Mouse (Mus musculus) ES-Bruce4 (cell line): ENCODE results near the gene Lims1. TPM values are rescaled to one million over a fixed set of nuclear protein-coding genes. Genes with fewer than 3 reads are reported as not detected.

Experiments
- H3K27ac ChIP-seq: 2 replicates; pipeline ENCODE4 v1.5.1; 2012; ENCODE audit warnings: low read length, inconsistent platforms; ENCODE audit not compliant: insufficient read depth
- H3K27me3 ChIP-seq: 2 replicates; pipeline ENCODE4 v1.6.1; 2012; ENCODE audit warnings: mild to moderate bottlenecking, low read length, inconsistent platforms; ENCODE audit not compliant: control insufficient read depth, poor library complexity, insufficient read depth, severe bottlenecking
- H3K36me3 ChIP-seq: 2 replicates; pipeline ENCODE4 v1.6.1; 2012; ENCODE audit warnings: inconsistent platforms, mild to moderate bottlenecking, low read length, moderate library complexity; ENCODE audit not compliant: control insufficient read depth, poor library complexity, insufficient read depth, severe bottlenecking
- H3K4me1 ChIP-seq: one replicate; pipeline ENCODE4 v1.8.1; 2011; ENCODE audit warnings: low read length; ENCODE audit not compliant: control insufficient read depth, insufficient read depth
- H3K4me3 ChIP-seq: 2 replicates; pipeline ENCODE4 v1.5.1; 2011; ENCODE audit warnings: low read depth, mild to moderate bottlenecking, low read length
- H3K9ac ChIP-seq: 2 replicates; pipeline ENCODE4 v1.6.1; 2012; ENCODE audit warnings: low read depth, mild to moderate bottlenecking, inconsistent platforms; ENCODE audit not compliant: poor library complexity, severe bottlenecking
- H3K9me3 ChIP-seq: replicated peaks from 2 replicates; pipeline ENCODE4 v1.6.1; 2012; ENCODE audit warnings: mild to moderate bottlenecking, low read length, inconsistent platforms; ENCODE audit not compliant: control insufficient read depth, poor library complexity, insufficient read depth, severe bottlenecking
- CTCF ChIP-seq: IDR thresholded peaks from one replicate; pipeline ENCODE4 v1.8.1; 2011; ENCODE audit warnings: low read depth, low read length
- EP300 ChIP-seq: IDR thresholded peaks from 2 replicates; pipeline ENCODE4 v1.6.1; 2011; ENCODE audit warnings: low read depth, low read length; ENCODE audit not compliant: insufficient read depth
- POLR2A ChIP-seq: IDR thresholded peaks from one replicate; pipeline ENCODE4 v1.8.1; 2011; ENCODE audit warnings: low read length; ENCODE audit not compliant: insufficient read depth
- polyA plus RNA-seq: library from polyadenylated mRNA; stranded (reverse); fragments of >200 nt; gene quantifications from 2 replicates; pipeline ENCODE4 v1.2.4, GENCODE M21; 2011; ENCODE audit warnings: low read depth; ENCODE audit not compliant: missing spikeins, insufficient read depth, insufficient read length

Lims1 gene
- polyA plus RNA-seq, 1 experiment, result 58.2 TPM

GRCm38 (mm10) chr10:58392435-58392834, 69.2 kb downstream of the Lims1 start:
- no peaks in the 10 kb centered on the region for H3K36me3 ChIP-seq
- no peaks in the 10 kb centered on the region for H3K27me3 ChIP-seq
- H3K9me3 ChIP-seq, result no peaks in the 10 kb centered on the region
- no peak overlapping the region for H3K27ac ChIP-seq
- no peak overlapping the region for H3K4me3 ChIP-seq
- no peaks in the 10 kb centered on the region for H3K4me1 ChIP-seq
- H3K9ac ChIP-seq, result no peak overlapping the region
- no peak for TF ChIP-seq EP300
- no peak for TF ChIP-seq POLR2A
- no peak for TF ChIP-seq CTCF

- Histone ChIP-seq H3K9me3 (no peaks in the 10 kb centered on the region), H3K9ac (no peak overlapping the region), H3K27me3 (no peaks in the 10 kb centered on the region), H3K27ac (no peak overlapping the region), H3K4me3 (no peak overlapping the region), H3K4me1 (no peaks in the 10 kb centered on the region), H3K36me3 (no peaks in the 10 kb centered on the region)
- TF ChIP-seq POLR2A (no peak), CTCF (no peak), EP300 (no peak)
These were observed 70.1 kb downstream of the Lims1 start for GRCm38 (mm10) chr10:58393026-58394014.

- TF ChIP-seq CTCF (no peak), EP300 (no peak), POLR2A (no peak)
- Histone ChIP-seq H3K36me3 (no peaks in the 10 kb centered on the region), H3K4me3 (no peak overlapping the region), H3K27ac (no peak overlapping the region), H3K4me1 (no peaks in the 10 kb centered on the region), H3K9ac (no peak overlapping the region), H3K9me3 (no peaks in the 10 kb centered on the region), H3K27me3 (no peaks in the 10 kb centered on the region)
These were observed 70.9 kb downstream of the Lims1 start for GRCm38 (mm10) chr10:58394170-58394569.

- Histone ChIP-seq H3K27me3 (no peaks in the 10 kb centered on the region), H3K4me1 (no peaks in the 10 kb centered on the region), H3K9me3 (no peaks in the 10 kb centered on the region), H3K4me3 (no peak overlapping the region), H3K9ac (no peak overlapping the region), H3K27ac (no peak overlapping the region), H3K36me3 (no peaks in the 10 kb centered on the region)
- no peak for TF ChIP-seq POLR2A
- no peak for TF ChIP-seq EP300
- no peak for TF ChIP-seq CTCF
These were observed 72.0 kb downstream of the Lims1 start for GRCm38 (mm10) chr10:58395315-58395714.

- TF ChIP-seq EP300 (no peak), POLR2A (no peak), CTCF (no peak)
- H3K4me1 ChIP-seq, result no peaks in the 10 kb centered on the region
- H3K27me3 ChIP-seq, result no peaks in the 10 kb centered on the region
- no peaks in the 10 kb centered on the region for H3K9me3 ChIP-seq
- no peaks in the 10 kb centered on the region for H3K36me3 ChIP-seq
- H3K4me3 ChIP-seq, result no peak overlapping the region
- no peak overlapping the region for H3K9ac ChIP-seq
- H3K27ac ChIP-seq, result no peak overlapping the region
These were observed 72.5 kb downstream of the Lims1 start for GRCm38 (mm10) chr10:58395723-58396122.

- Histone ChIP-seq H3K36me3 (peaks cover 2% of the 10 kb centered on the region; the same call in 1 of the 2 replicates), H3K9ac (no peak overlapping the region), H3K27me3 (no peaks in the 10 kb centered on the region), H3K9me3 (no peaks in the 10 kb centered on the region), H3K27ac (no peak overlapping the region), H3K4me1 (no peaks in the 10 kb centered on the region), H3K4me3 (no peak overlapping the region)
- TF ChIP-seq EP300 (no peak), CTCF (no peak), POLR2A (no peak)
These were observed 73.3 kb downstream of the Lims1 start for GRCm38 (mm10) chr10:58396600-58396999.
